8 mouse cellular contexts compared by ENCODE assay signal in genomic region chr4:107178182-107178829, GRCm38 (mm10). TPM values are rescaled to one million over a fixed set of nuclear protein-coding genes. Genes with fewer than 3 reads are reported as not detected.
DNase-seq lines count a peak whose midpoint lies in the region; ATAC-seq and TF ChIP-seq lines count a peak whose summit lies in the region.

TSS of gene Tmem59 (plus strand) at chr4:107178399.

- H3K27ac ChIP-seq in embryonic facial prominence, embryonic 14.5 days (replicated peaks; ENCODE audit: low read depth, low read length), result peak within 1 kb of the TSS; percentile 91
- H3K27ac ChIP-seq in heart, adult 2 months, result peak within 1 kb of the TSS; percentile 92
- peak within 1 kb of the TSS; percentile 96 for H3K27ac ChIP-seq in limb, embryonic 13.5 days
- H3K27ac ChIP-seq in midbrain, embryonic 16.5 days (ENCODE audit: low read length), result peak within 1 kb of the TSS; percentile 97

- H3K36me3 ChIP-seq in embryonic facial prominence, embryonic 14.5 days (ENCODE audit: control insufficient read depth, insufficient read depth, low read length), result peaks cover 26% of the 10 kb centered on the region; the same call in 1 of the 2 replicates
- peaks cover 3% of the 10 kb centered on the region for H3K36me3 ChIP-seq in heart, adult 2 months (ENCODE audit: control insufficient read depth, insufficient read depth, low read length)
- peaks cover 17% of the 10 kb centered on the region for H3K36me3 ChIP-seq in limb, embryonic 13.5 days
- 0 out of 2 replicates have a peak, but pooled peaks cover 2% of the 10 kb centered on the region for H3K36me3 ChIP-seq in midbrain, embryonic 16.5 days (ENCODE audit: control insufficient read depth, insufficient read depth, low read length)

- peak; percentile 7; the same call in 1 of the 2 replicates for TF ChIP-seq EP300 in heart, adult 2 months (IDR thresholded peaks at IDR 0.05; ENCODE audit: insufficient read depth, low read depth, low read length)

- peak; percentile 96 for ATAC-seq in embryonic facial prominence, embryonic 14.5 days (ENCODE audit: low read depth)
- peak; percentile 96 for ATAC-seq in limb, embryonic 13.5 days (ENCODE audit: low FRiP score, low read depth)
- ATAC-seq in midbrain, embryonic 16.5 days, result peak; percentile 96

- peak within 1 kb of the TSS; percentile 57 for H3K4me2 ChIP-seq in embryonic facial prominence, embryonic 14.5 days (ENCODE audit: low read depth, low read length)
- H3K4me2 ChIP-seq in limb, embryonic 13.5 days (replicated peaks), result peak within 1 kb of the TSS; percentile 81
- H3K4me2 ChIP-seq in midbrain, embryonic 16.5 days (ENCODE audit: low read length), result peak within 1 kb of the TSS; percentile 74

- H3K27me3 ChIP-seq in embryonic facial prominence, embryonic 14.5 days (replicated peaks; ENCODE audit: control insufficient read depth, insufficient read depth, low read length), result no peaks in the 10 kb centered on the region
- H3K27me3 ChIP-seq in heart, adult 2 months (ENCODE audit: control insufficient read depth, insufficient read depth, low read length), result no peaks in the 10 kb centered on the region
- H3K27me3 ChIP-seq in limb, embryonic 13.5 days, result no peaks in the 10 kb centered on the region
- no peaks in the 10 kb centered on the region for H3K27me3 ChIP-seq in midbrain, embryonic 16.5 days (ENCODE audit: control insufficient read depth, insufficient read depth, low read depth, low read length)

- DNase-seq in 3T3-L1 (ENCODE audit: low read depth, low spot score), result peak; percentile 97
- peak; percentile 83 to 96 for DNase-seq in adrenal gland, postnatal 4 days (ENCODE audit: low spot score in 2 of 2)
- peak; percentile 98 for DNase-seq in embryonic facial prominence, embryonic 14.5 days (ENCODE audit: low spot score)
- DNase-seq in heart, adult 2 months, result peak; percentile 99
- DNase-seq in kidney, adult 8-10 months, result peak; percentile 98 to 99
- DNase-seq in spleen, postnatal 10 days (ENCODE audit: low spot score in 2 of 2), result peak; percentile 96 to 98

- H3K4me3 ChIP-seq in embryonic facial prominence, embryonic 14.5 days (ENCODE audit: low read depth, low read length), result peak within 1 kb of the TSS; percentile 97
- peak within 1 kb of the TSS; percentile 95 for H3K4me3 ChIP-seq in heart, adult 2 months
- H3K4me3 ChIP-seq in limb, embryonic 13.5 days, result peak within 1 kb of the TSS; percentile 96
- peak within 1 kb of the TSS; percentile 95 for H3K4me3 ChIP-seq in midbrain, embryonic 16.5 days (ENCODE audit: low read depth, low read length)

- peaks cover 35% of the 10 kb centered on the region for H3K4me1 ChIP-seq in embryonic facial prominence, embryonic 14.5 days (ENCODE audit: control insufficient read depth, insufficient read depth, low read length)
- peaks cover 7% of the 10 kb centered on the region for H3K4me1 ChIP-seq in heart, adult 2 months (ENCODE audit: control insufficient read depth, insufficient read depth, low read length)
- H3K4me1 ChIP-seq in limb, embryonic 13.5 days, result peaks cover 41% of the 10 kb centered on the region
- peaks cover 40% of the 10 kb centered on the region for H3K4me1 ChIP-seq in midbrain, embryonic 16.5 days (ENCODE audit: control insufficient read depth, insufficient read depth, low read length)

- TF ChIP-seq CTCF in heart, adult 2 months (IDR thresholded peaks at IDR 0.05), result no peak

- TF ChIP-seq POLR2A in heart, adult 2 months (IDR thresholded peaks at IDR 0.05; ENCODE audit: insufficient read depth, low read depth, low read length), result peak; percentile 81

- H3K9me3 ChIP-seq in embryonic facial prominence, embryonic 14.5 days (ENCODE audit: control insufficient read depth, low read length), result no peaks in the 10 kb centered on the region
- no peaks in the 10 kb centered on the region for H3K9me3 ChIP-seq in limb, embryonic 13.5 days
- no peaks in the 10 kb centered on the region for H3K9me3 ChIP-seq in midbrain, embryonic 16.5 days (replicated peaks; ENCODE audit: control insufficient read depth, low read length, poor library complexity, severe bottlenecking)

- peak within 1 kb of the TSS; percentile 93 for H3K9ac ChIP-seq in embryonic facial prominence, embryonic 14.5 days (ENCODE audit: low read depth, low read length)
- peak within 1 kb of the TSS; percentile 87 for H3K9ac ChIP-seq in heart, adult 2 months (ENCODE audit: low read depth, low read length)
- H3K9ac ChIP-seq in limb, embryonic 13.5 days, result peak within 1 kb of the TSS; percentile 93
- peak within 1 kb of the TSS; percentile 87 for H3K9ac ChIP-seq in midbrain, embryonic 16.5 days (ENCODE audit: low read depth, low read length)

- under 1% methylated on average over 43 of the region's 49 CpGs for WGBS in embryonic facial prominence, embryonic 14.5 days
- WGBS in heart, adult 2 months, result under 1% methylated on average over 49 of the region's 49 CpGs
- WGBS in limb, embryonic 13.5 days, result under 1% methylated on average over 48 of the region's 49 CpGs
- WGBS in midbrain, embryonic 16.5 days, result under 1% methylated on average over 48 of the region's 49 CpGs

- H3K79me2 ChIP-seq in heart, adult 2 months (replicated peaks; ENCODE audit: control insufficient read depth, insufficient read depth, low read length), result peaks cover 7% of the 10 kb centered on the region

- intact Hi-C loops in heart, adult 2 months (cut with DNase I), result loop anchor here (2.0 to 5.0 kb wide), 3 partner anchors 74 to 266 kb away; partner anchors contain the start of genes Hspb11, Lrrc42, Ndc1 and Ssbp3

RNA-seq across cellular contexts. Expression of gene Tmem59, which starts in this region (rescaled TPM):
- total RNA-seq in adrenal gland, postnatal 4 days (2021), result 100 to 1,000 TPM; 332 to 354 TPM
- polyA plus RNA-seq in embryonic facial prominence, embryonic 14.5 days (2014; fragmentation: Nextera tagmentation; extraction: Ambion mirVana), result 464 and 480 TPM in 2 replicates
- 100 to 1,000 TPM; 132 to 141 TPM for total RNA-seq in heart, adult 2 months (2021)
- 139 and 212 TPM in 2 replicates for polyA plus RNA-seq in heart, adult 2 months (2012; rRNA removed)
- polyA plus RNA-seq in limb, embryonic 13.5 days (2015; fragmentation: Nextera tagmentation; extraction: Ambion mirVana), result 423 and 430 TPM in 2 replicates
- polyA plus RNA-seq in midbrain, embryonic 16.5 days (2015; fragmentation: Nextera tagmentation; extraction: Ambion mirVana), result 356 and 359 TPM in 2 replicates

Comparison
In these comparisons a context has a peak if more than half of its experiments do, and no peak if none do; other contexts are left out.
1. Peak in every context shown above with its lines: DNase-seq, ATAC-seq, H3K4me3 ChIP-seq and H3K27ac ChIP-seq.